Mouse (Mus musculus) cerebellum, adult 11 months (tissue): ENCODE measurements around the gene Kcnq4.

Source experiments
- DNase-seq: peaks from one replicate; pipeline ENCODE4 v3.0.0; 2022

Kcnq4 gene

DNA sequence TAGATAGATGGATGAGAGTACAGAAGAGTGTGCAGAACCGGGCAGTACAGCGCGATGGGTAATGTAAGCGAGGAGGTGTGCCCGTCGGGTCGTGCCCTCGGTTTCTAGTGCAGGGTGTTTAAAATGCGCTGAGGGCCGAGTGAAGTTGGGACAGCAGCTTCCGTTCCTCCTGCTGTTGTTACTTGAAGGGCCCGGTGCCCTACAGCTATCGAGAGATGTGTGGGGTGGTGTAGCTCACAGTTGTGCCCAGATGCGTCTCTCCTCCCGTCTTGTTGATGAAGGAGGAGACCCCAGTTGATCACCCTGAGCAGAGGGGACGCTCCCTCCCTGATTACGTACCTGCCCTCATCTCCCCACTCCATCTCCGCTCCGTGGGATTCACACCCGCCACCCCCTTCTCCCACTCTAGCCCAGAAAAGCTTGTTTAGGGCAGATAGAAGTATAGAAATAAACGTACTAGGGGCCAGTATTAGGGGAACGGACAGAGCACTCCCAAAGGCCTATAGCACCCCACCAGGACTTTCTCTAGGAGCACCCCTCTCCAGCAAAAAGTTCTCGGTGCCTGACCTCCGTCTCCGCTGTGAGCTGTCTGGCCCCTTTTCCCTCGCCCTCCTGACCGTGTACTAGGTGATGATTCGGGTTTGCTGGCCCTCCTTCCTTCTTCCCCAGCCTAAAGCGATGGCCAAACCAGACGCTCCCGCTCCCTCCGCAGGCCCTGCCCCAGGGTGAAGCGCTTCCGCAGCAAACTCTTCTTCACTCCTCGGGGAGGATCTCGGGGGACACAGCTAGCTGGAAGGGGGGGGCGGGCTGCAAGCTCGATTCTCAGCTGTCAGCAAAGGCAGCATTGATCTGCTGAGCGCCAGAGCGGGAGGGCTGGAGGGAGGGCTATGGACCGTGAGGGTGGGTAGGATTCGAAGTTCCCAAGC lies at the start of gene Kcnq4:
Gene Kcnq4, minus strand, starts transcription at position 672 of the 926 bp plus-strand sequence.
- DNase-seq: no peak

DNA sequence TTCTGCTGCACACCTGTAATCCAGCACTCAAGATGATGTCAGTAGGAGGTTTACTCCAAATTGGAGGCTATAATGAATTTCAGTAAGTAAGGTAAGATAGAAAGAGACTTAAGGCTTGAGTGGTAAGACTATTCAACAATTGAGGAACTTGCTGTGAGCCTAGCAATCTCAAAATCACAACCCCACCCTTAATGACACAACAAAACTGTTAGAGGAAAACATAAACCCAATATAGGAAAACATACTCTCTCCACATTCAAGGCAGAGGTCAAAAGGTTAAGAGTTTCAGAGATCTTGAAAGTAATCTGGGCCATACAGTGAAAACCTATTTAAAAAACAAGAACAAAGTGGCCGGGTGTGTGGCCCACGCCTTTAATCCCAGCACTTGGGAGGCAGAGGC lies 48.3 kb upstream of the Kcnq4 start:
- no peak for DNase-seq

DNA sequence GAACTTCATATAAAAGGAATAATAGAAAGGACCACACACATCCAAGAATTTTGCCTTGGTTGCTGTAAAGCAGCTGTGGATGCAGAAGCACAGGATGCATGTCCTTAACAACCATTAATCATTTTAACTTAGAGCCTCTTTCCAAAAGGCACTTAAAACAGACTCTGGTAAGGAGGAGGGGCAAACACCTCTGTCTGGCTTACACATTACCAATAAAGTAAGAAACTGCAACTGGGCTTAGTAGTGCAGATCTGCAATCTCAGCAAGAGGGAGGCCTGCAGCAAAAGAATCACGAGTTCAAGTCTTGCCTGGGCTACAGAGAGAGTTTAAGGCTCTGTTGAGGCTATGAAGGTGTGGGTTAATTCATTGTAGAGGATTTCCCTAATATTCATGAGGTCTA lies 47.2 kb upstream of the Kcnq4 start:
- DNase-seq: no peak

DNA sequence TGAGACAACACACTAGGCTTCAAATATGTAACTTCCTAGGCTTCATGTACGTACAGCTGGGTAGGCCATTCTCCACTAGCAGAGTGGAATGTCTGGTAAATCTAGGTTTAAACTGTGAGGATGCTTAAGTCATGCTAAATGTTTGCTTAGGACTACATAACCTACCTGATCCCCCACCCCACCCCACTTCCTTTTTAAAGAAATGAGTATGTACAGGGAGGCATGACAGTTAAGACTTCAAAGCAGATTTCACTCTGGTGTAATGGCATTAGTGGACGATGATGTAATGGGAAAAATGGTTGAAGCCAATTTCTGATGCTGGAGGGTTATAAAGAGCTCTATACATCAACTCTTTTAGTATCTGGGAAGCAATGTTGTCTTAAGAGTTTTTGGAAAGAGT lies 44.5 kb upstream of the Kcnq4 start:
- DNase-seq: no peak

DNA sequence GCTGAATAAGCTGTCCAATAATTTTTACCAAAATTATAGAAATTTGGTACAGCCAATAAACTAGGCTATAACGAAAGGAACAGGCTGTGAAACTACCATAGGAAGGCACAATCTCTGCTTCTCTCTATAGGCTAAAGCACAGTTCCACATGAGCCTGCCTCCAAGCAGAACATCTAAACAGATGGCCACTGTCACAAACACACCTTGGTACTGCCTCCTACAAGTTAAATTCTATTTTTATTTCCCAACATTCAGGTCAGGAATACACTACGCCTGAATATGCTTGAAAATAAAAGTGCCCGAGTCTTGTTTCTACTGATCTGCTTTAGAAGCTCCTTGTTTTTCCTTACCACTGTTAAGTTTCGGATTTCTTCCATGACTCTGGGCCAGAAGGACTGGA lies 41.6 kb upstream of the Kcnq4 start:
- DNase-seq: peak; percentile 17

- DNase-seq: no peak
These were observed 7.4 kb upstream of the Kcnq4 start for GRCm38 (mm10) chr4:120755801-120756200.

DNA sequence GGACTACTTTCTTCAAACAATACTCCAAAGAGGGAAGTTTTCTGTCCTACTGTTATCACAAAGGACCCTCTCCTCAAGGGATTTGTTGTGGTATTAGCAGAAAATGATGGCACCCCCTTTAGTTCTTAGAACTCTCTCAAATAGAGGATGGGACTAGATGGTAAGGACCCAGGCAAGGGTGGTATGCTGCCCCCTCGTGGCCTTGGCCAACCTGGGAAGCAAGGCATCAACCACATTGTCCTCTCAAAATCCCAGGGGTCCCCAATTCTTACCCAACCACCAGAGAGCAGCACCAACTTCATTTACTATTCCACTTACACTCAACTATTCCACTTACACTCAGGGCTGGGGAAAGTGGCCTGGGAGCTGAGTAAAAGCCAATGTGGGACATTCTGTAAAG lies 6.9 kb upstream of the Kcnq4 start:
- peak; percentile 57 for DNase-seq

DNA sequence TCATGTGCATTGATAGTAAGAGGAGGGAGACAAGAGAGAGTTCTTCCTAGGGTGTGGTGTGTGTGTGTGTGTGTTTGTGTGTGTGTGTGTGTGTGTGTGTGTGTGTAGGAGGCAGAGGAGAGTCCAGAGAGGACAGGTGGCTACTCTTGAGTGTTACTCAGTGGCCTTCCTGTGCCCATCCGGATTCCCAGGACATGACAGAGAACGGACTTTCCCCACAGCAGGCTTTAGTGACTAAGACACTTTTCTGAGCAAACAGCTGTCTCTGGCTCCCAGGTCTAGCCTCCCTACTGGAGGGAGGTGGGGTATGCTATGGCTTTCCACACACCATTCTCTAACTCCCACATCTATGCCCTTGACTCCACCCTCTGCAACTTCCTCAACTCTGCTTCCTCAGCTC lies 1.2 kb upstream of the Kcnq4 start:
- DNase-seq: no peak

DNA sequence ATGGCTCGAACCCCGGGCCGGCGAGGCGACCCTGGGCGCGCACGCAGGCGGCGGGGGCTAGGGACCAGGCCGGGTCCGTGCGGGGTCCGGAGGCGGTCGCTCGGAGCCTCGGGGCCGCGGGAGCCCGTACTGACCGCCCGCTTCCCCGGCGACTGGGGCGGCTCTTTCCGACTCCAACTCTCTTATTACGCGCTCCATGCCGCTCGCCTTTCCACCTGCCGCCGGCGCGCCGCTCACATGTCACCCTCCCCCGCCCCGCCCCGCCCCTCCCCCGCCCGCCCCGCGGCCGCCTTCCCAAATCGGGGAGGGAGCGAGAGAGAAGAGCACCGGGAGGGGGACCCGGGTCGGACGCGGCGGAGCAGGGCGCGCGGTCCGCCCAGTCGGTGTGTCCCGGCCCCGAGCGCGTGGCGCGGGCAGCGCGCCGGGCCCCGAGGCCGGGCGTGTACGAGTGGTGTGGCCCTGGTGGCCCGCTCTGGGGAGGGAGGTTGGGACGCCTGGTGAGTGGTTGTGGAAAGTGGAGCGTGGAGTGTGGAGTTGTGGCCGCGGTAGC lies 1.1 kb downstream of the Kcnq4 start:
- DNase-seq: no peak

GRCm38 (mm10) chr4:120746552-120747150 lies 1.8 kb downstream of the Kcnq4 start:
- no peak for DNase-seq

DNA sequence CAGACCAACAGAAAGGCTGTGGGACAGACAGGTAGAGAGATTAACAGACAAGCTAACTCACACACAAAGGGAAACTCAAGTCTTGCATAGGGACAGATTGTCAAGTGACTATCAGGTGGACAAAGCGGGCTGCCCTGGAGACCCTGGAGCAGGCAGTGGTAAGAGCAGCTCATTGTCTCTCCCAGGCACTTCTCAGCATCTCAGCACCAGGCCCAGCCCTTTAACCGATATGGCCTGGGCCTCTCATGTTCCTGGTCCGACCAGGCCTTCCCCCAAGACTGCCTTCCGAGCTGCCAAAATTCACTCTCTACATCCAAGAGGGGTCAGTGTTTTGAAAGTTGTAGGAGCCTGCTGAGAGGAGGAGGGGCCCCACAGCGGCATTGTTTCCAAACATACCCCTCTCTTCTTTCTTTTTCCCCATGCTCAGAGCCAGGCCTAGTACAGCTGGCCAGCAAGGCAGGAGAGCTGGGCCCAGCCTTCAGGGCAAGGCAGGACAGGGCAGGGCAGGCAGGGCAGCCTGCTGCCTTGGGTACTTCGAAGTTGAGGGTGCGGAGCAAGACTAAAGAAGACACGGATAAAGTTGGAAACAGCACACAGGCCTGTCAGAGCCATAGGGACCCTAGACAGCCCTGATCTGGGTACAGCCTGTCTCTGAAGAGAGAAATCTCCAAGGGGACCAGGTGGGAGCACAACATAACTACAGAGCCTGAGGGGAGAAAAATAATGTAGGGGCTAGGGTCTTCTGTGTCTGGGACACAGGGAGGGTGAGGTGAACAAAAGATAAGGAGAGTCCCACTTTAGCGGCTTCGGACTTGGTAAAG lies 2.5 kb downstream of the Kcnq4 start:
- no peak for DNase-seq

- DNase-seq: no peak
These were observed 4.8 kb downstream of the Kcnq4 start for GRCm38 (mm10) chr4:120743636-120744035.

- no peak for DNase-seq
These were observed 7.1 kb downstream of the Kcnq4 start for GRCm38 (mm10) chr4:120741303-120741702.

DNA sequence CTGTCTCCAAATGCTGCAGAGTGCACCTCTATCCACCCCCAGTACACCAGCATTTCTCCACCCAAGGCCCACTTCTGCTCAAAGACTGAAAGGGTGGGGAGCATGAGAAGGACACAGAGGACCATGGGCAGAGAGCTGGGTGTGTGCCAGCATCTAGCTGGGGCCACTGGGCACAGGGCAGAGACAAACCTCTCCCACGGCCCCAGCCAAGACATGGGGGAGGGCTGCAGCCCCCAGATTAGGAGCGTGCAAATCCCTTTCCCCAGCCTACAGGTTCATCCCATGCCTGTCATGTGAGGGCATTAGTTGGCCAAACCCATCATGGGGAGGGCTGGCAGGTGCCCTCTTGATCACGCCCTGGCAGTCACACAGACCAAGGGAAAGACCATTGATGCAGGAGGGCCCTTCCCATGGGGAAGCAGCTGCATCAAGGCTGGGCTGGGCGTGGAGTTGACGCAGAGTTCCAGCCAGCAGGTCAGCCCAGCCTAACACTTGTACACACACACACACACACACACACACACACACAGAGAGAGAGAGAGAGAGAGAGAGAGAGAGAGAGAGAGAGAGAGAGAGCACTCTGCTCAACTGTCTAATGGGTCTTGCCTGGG lies 14.3 kb downstream of the Kcnq4 start:
- DNase-seq: no peak

GRCm38 (mm10) chr4:120732737-120733136 lies 15.7 kb downstream of the Kcnq4 start:
- no peak for DNase-seq

GRCm38 (mm10) chr4:120731030-120731644 lies 17.3 kb downstream of the Kcnq4 start:
- peak; percentile 47 for DNase-seq

DNA sequence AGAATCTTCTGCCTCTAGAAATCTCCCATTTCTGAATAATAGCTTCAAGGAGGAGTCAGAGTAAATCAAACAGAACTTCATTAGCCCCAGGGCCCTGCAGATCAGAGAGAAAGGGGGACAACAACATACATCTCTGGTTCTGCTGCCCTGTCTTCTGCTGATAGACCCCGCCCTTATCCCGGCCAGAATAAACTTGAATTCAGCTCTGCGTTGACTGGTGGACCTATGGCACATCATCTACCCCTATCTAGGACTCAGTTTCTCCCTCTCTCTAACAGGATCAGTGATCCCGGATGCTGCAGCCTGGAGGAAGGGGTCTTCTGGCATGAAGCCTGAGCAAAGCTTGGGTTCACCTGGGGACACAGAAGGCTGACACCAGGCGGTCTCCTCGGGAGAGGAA lies 17.8 kb downstream of the Kcnq4 start:
- DNase-seq: no peak

DNA sequence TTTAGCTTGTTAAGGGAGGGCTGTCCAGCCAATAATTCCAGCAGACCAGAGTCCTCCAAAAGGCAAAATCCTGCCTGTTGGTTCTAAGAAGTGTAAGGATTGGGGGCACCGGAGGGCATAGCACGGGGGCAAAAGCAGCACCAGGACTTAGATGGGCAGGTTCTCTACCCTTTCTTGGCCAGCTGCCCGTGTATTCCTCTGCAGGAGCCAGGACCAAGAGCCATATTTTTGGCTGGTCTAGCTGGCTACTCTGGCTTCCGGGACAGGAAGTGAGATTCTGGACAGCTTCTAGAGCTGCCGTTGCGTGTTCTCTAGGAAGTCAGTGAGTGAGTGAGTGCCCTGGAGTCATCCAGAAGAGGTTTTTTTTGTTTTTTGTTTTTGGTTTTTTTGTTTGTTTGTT lies 18.3 kb downstream of the Kcnq4 start:
- peak; percentile 51 for DNase-seq

GRCm38 (mm10) chr4:120729441-120729840 lies 19.0 kb downstream of the Kcnq4 start:
- no peak for DNase-seq

GRCm38 (mm10) chr4:120727842-120728241 lies 20.6 kb downstream of the Kcnq4 start:
- DNase-seq: no peak

- no peak for DNase-seq
These were observed 22.2 kb downstream of the Kcnq4 start for GRCm38 (mm10) chr4:120726174-120726573.

GRCm38 (mm10) chr4:120725516-120726090 lies 22.8 kb downstream of the Kcnq4 start:
- DNase-seq: no peak
